9 mouse cellular contexts compared by ENCODE assay signal in genomic region chr8:95805482-95805881, GRCm38 (mm10). TPM values are rescaled to one million over a fixed set of nuclear protein-coding genes. Genes with fewer than 3 reads are reported as not detected.
DNase-seq lines count a peak whose midpoint lies in the region; ATAC-seq and TF ChIP-seq lines count a peak whose summit lies in the region.
"Had no signal": no experiment of that assay in that cellular context is flagged by ENCODE, and none has a peak within 500 bp of the region (broad histone marks: within the 10 kb centered on the region; RNA-seq: fewer than 3 reads in every experiment).

No protein-coding gene starts in this region.

- H3K4me2 ChIP-seq in hindbrain, embryonic 13.5 days, result peak overlapping the region; percentile 97
- peak overlapping the region; percentile 62 for H3K4me2 ChIP-seq in midbrain, embryonic 11.5 days

- H3K36me3 ChIP-seq in G1E (replicated peaks), result peaks cover 50% of the 10 kb centered on the region
- no peaks in the 10 kb centered on the region; the same call in 1 of the 2 replicates for H3K36me3 ChIP-seq in hindbrain, embryonic 13.5 days
- peaks cover 2% of the 10 kb centered on the region; the same call in 1 of the 2 replicates for H3K36me3 ChIP-seq in midbrain, embryonic 11.5 days (ENCODE audit: control insufficient read depth, insufficient read depth, low read length)

- WGBS in hindbrain, embryonic 13.5 days, result 77% methylated on average over 2 of the region's 2 CpGs
- WGBS in midbrain, embryonic 11.5 days, result 51% methylated on average over 2 of the region's 2 CpGs

- TF ChIP-seq CTCF in gastrocnemius, adult 2 months (IDR thresholded peaks at IDR 0.05), result no peak
- no peak for TF ChIP-seq CTCF in G1E (IDR thresholded peaks at IDR 0.05; ENCODE audit: low read depth, low read length)

- peak overlapping the region; percentile 97 for H3K9ac ChIP-seq in hindbrain, embryonic 13.5 days
- H3K9ac ChIP-seq in midbrain, embryonic 11.5 days (ENCODE audit: low read length), result peak overlapping the region; percentile 97; the same call in 1 of the 2 replicates

- no peak for DNase-seq in gastrocnemius, adult 2 months
- no peak for DNase-seq in gastrocnemius, postnatal 10 days
- no peak for DNase-seq in G1E (ENCODE audit: low spot score)
- peak; percentile 83 for DNase-seq in midbrain, embryonic 11.5 days (ENCODE audit: low spot score, missing footprints)
- no peak for DNase-seq in thymus, postnatal 4 days
- no peak for DNase-seq in layer of hippocampus, adult 18-20 months (ENCODE audit: low spot score in 2 of 2)
- no peak for DNase-seq in cerebellum, postnatal 4 days (ENCODE audit: low spot score in 2 of 2)
- DNase-seq: thymus, postnatal 36 days had no signal

- peak overlapping the region; percentile 96; the same call in 1 of the 2 replicates for H3K27ac ChIP-seq in gastrocnemius, adult 2 months
- no peak overlapping the region for H3K27ac ChIP-seq in hindbrain, embryonic 13.5 days
- H3K27ac ChIP-seq in midbrain, embryonic 11.5 days (ENCODE audit: low read depth, low read length), result no peak overlapping the region

- intact Hi-C loops in gastrocnemius, adult 2 months (cut with DNase I), result loop anchor here (5.0 kb wide), 1 partner anchor 173 kb away; the partner anchor contains the start of gene Gins3

- H3K27me3 ChIP-seq in G1E (ENCODE audit: insufficient read depth, low read length), result no peaks in the 10 kb centered on the region
- no peaks in the 10 kb centered on the region for H3K27me3 ChIP-seq in hindbrain, embryonic 13.5 days
- no peaks in the 10 kb centered on the region for H3K27me3 ChIP-seq in midbrain, embryonic 11.5 days (ENCODE audit: control insufficient read depth, insufficient read depth, low read length)

- H3K4me3 ChIP-seq in gastrocnemius, adult 2 months, result peak overlapping the region; percentile 99
- H3K4me3 ChIP-seq in G1E (ENCODE audit: low read depth, low read length), result peak overlapping the region; percentile 89
- peak overlapping the region; percentile 97 for H3K4me3 ChIP-seq in hindbrain, embryonic 13.5 days
- H3K4me3 ChIP-seq in midbrain, embryonic 11.5 days (ENCODE audit: low read depth, low read length), result peak overlapping the region; percentile 99

- H3K9me3 ChIP-seq in G1E (replicated peaks), result no peaks in the 10 kb centered on the region
- H3K9me3 ChIP-seq in hindbrain, embryonic 13.5 days, result no peaks in the 10 kb centered on the region
- no peaks in the 10 kb centered on the region for H3K9me3 ChIP-seq in midbrain, embryonic 11.5 days (ENCODE audit: control insufficient read depth, low read length)

- ATAC-seq in G1E (ENCODE audit: extremely low read depth, insufficient number of reproducible peaks, low FRiP score, poor library complexity, severe bottlenecking), result no peak
- ATAC-seq in hindbrain, embryonic 13.5 days (ENCODE audit: low FRiP score), result no peak
- ATAC-seq in midbrain, embryonic 11.5 days (ENCODE audit: low FRiP score), result no peak

- H3K4me1 ChIP-seq in G1E (ENCODE audit: insufficient read depth, low read depth, low read length), result peaks cover 69% of the 10 kb centered on the region
- peaks cover 36% of the 10 kb centered on the region for H3K4me1 ChIP-seq in hindbrain, embryonic 13.5 days (replicated peaks)
- peaks cover 8% of the 10 kb centered on the region for H3K4me1 ChIP-seq in midbrain, embryonic 11.5 days (ENCODE audit: control insufficient read depth, insufficient read depth, low read length)

RNA-seq across cellular contexts. Expression of gene Cnot1, which starts 1.8 kb away (rescaled TPM):
- 10 to 100 TPM; 66.3 to 71.1 TPM for total RNA-seq in gastrocnemius, adult 2 months (2021)
- 10 to 100 TPM; 70.8 to 94.6 TPM for total RNA-seq in gastrocnemius, postnatal 10 days (2021)
- total RNA-seq in G1E (2014; fragmentation: Nextera tagmentation) (730 and 814 TPM in 2 replicates), G1E (2017) (190 and 194 TPM in 2 replicates)
- 69.5 and 85.5 TPM in 2 replicates for polyA plus RNA-seq in G1E (2012)
- polyA plus RNA-seq in hindbrain, embryonic 13.5 days (2015; fragmentation: Nextera tagmentation; extraction: Ambion mirVana), result 41.0 and 46.4 TPM in 2 replicates
- polyA plus RNA-seq in midbrain, embryonic 11.5 days (2014; fragmentation: Nextera tagmentation; extraction: Ambion mirVana), result 109 and 111 TPM in 2 replicates
- 100 to 1,000 TPM; 118 to 119 TPM for total RNA-seq in layer of hippocampus, adult 18-20 months (2021)

RNA-seq across cellular contexts. Expression of gene Sap18b, which starts 19.7 kb away (rescaled TPM):
- 10 to 100 TPM; 77.5 to 78.4 TPM for total RNA-seq in gastrocnemius, adult 2 months (2021)
- 10 to 100 TPM; 96.4 to 97.1 TPM for total RNA-seq in gastrocnemius, postnatal 10 days (2021)
- total RNA-seq in G1E (2014; fragmentation: Nextera tagmentation) (113 and 139 TPM in 2 replicates), G1E (2017) (432 and 502 TPM in 2 replicates)
- polyA plus RNA-seq in G1E (2012), result 87.1 and 88.3 TPM in 2 replicates
- 258 and 278 TPM in 2 replicates for polyA plus RNA-seq in hindbrain, embryonic 13.5 days (2015; fragmentation: Nextera tagmentation; extraction: Ambion mirVana)
- polyA plus RNA-seq in midbrain, embryonic 11.5 days (2014; fragmentation: Nextera tagmentation; extraction: Ambion mirVana), result 398 and 408 TPM in 2 replicates
- total RNA-seq in layer of hippocampus, adult 18-20 months (2021), result 100 to 1,000 TPM; 134 to 165 TPM

RNA-seq across cellular contexts. Expression of gene Slc38a7, which starts 47.9 kb away (rescaled TPM):
- total RNA-seq in gastrocnemius, adult 2 months (2021), result 1 to 10 TPM; 6.7 to 6.8 TPM
- total RNA-seq in gastrocnemius, postnatal 10 days (2021), result 1 to 10 TPM; 5.8 to 7.9 TPM
- total RNA-seq in G1E (2014; fragmentation: Nextera tagmentation) (24.6 and 26.4 TPM in 2 replicates), G1E (2017) (13.3 and 13.8 TPM in 2 replicates)
- 14.3 and 16.1 TPM in 2 replicates for polyA plus RNA-seq in G1E (2012)
- 20.8 and 24.6 TPM in 2 replicates for polyA plus RNA-seq in hindbrain, embryonic 13.5 days (2015; fragmentation: Nextera tagmentation; extraction: Ambion mirVana)
- 16.5 and 17.2 TPM in 2 replicates for polyA plus RNA-seq in midbrain, embryonic 11.5 days (2014; fragmentation: Nextera tagmentation; extraction: Ambion mirVana)
- total RNA-seq in layer of hippocampus, adult 18-20 months (2021), result 10 to 100 TPM; 29.7 to 30.8 TPM
